Comparison of ENCODE assay signal across 9 mouse cellular contexts in genomic region chr5:143311886-143312285, GRCm38 (mm10). TPM values are rescaled to one million over a fixed set of nuclear protein-coding genes. Genes with fewer than 3 reads are reported as not detected.
DNase-seq lines count a peak whose midpoint lies in the region; ATAC-seq and TF ChIP-seq lines count a peak whose summit lies in the region.
"Had no signal": no experiment of that assay in that cellular context is flagged by ENCODE, and none has a peak within 500 bp of the region (broad histone marks: within the 10 kb centered on the region; RNA-seq: fewer than 3 reads in every experiment).

No protein-coding gene starts in this region.

- H3K4me3 ChIP-seq in ES-E14 (ENCODE audit: insufficient read depth in 1 of 2, low read depth in 1 of 2, low read length in 2 of 2, poor library complexity in 1 of 2, severe bottlenecking in 1 of 2): no peak overlapping the region
- H3K4me3 ChIP-seq: megakaryocyte, embryonic 14.5 days had no signal

- ATAC-seq in cerebellum, adult (ENCODE audit: insufficient number of reproducible peaks, low FRiP score, low TSS enrichment): no peak

- peaks cover 0 to 8% of the 10 kb centered on the region in 2 experiments; a peak in 2 of 4 replicates for H3K4me1 ChIP-seq in ES-E14 (ENCODE audit: control insufficient read depth in 2 of 2, insufficient read depth in 2 of 2, low read length in 2 of 2, poor library complexity in 1 of 2)

- H3K36me3 ChIP-seq in ES-E14 (ENCODE audit: control insufficient read depth, insufficient read depth, low read length, poor library complexity, severe bottlenecking): peaks cover 40% of the 10 kb centered on the region

- H3K9me3 ChIP-seq in ES-E14 (ENCODE audit: control insufficient read depth, insufficient read depth, low read depth, low read length): no peaks in the 10 kb centered on the region
- H3K9me3 ChIP-seq: megakaryocyte, embryonic 14.5 days had no signal

- no peak overlapping the region for H3K27ac ChIP-seq in ES-E14 (ENCODE audit: insufficient read depth, low read depth, low read length, poor library complexity, severe bottlenecking)

- peak; percentile 77 for DNase-seq in cerebellum, adult 11 months
- peak; percentile 95 for DNase-seq in ES-E14 (ENCODE audit: low read depth, low spot score)
- peak; percentile 82 to 86 for DNase-seq in cerebellum, adult 18-20 months
- DNase-seq in frontal cortex, postnatal 36 days (ENCODE audit: low spot score in 2 of 2): peak; percentile 79 to 82
- DNase-seq in layer of hippocampus, adult 18-20 months (ENCODE audit: low spot score in 2 of 2): peak; percentile 59 to 85
- peak; percentile 87 for DNase-seq in lung, postnatal 10 days
- peak; percentile 86 for DNase-seq in right cerebral cortex, postnatal 4 days

- in situ Hi-C loops in ES-E14 (cut with MboI; ENCODE audit: low sequenced_read_pairs in 2 of 2, unreplicated experiment in 2 of 2): no loop called here

- no peak overlapping the region for H3K9ac ChIP-seq in ES-E14 (ENCODE audit: insufficient read depth, low read depth, low read length, poor library complexity, severe bottlenecking)

TF ChIP-seq in ES-E14, 5 proteins besides CTCF, POLR2A, EP300 and RAD21:
- TF ChIP-seq HCFC1 (IDR thresholded peaks at IDR 0.05; ENCODE audit: borderline replicate concordance, insufficient read depth, low read length) (no peak), MAFK (IDR thresholded peaks at IDR 0.05; ENCODE audit: insufficient read depth, low read depth, low read length) (no peak), CHD2 (IDR thresholded peaks at IDR 0.05; ENCODE audit: low read depth, low read length) (no peak), ZC3H11A (IDR thresholded peaks at IDR 0.05; ENCODE audit: borderline replicate concordance, low read depth, low read length) (no peak), ZNF384 (IDR thresholded peaks at IDR 0.05; ENCODE audit: low read depth, low read length) (no peak)

RNA-seq across cellular contexts. Expression of gene E130309D02Rik, which starts 3.3 kb away (rescaled TPM):
- total RNA-seq in ES-E14 (2012; rRNA removed): 17.9 and 20.2 TPM in 2 replicates
- total RNA-seq in layer of hippocampus, adult 18-20 months (2021): 10 to 100 TPM; 26.3 to 26.5 TPM

RNA-seq across cellular contexts. Expression of gene Zdhhc4, which starts 17.2 kb away (rescaled TPM):
- total RNA-seq in ES-E14 (2012; rRNA removed): 27.7 and 29.3 TPM in 2 replicates
- total RNA-seq in layer of hippocampus, adult 18-20 months (2021): 10 to 100 TPM; 46.2 to 51.5 TPM

RNA-seq across cellular contexts. Expression of gene Zfp853, which starts 18.5 kb away (rescaled TPM):
- 0.67 and 0.69 TPM in 2 replicates for total RNA-seq in ES-E14 (2012; rRNA removed)
- total RNA-seq in layer of hippocampus, adult 18-20 months (2021): 1 to 10 TPM; 4.1 to 4.2 TPM

RNA-seq across cellular contexts. Expression of gene Zfp316, which starts 42.1 kb away (rescaled TPM):
- 1.6 and 2.7 TPM in 2 replicates for total RNA-seq in ES-E14 (2012; rRNA removed)
- total RNA-seq in layer of hippocampus, adult 18-20 months (2021): 10 to 100 TPM; 23.7 to 24.7 TPM

RNA-seq across cellular contexts. Expression of gene Grid2ip, which starts 45.3 kb away (rescaled TPM):
- 0.16 and 0.58 TPM in 2 replicates for total RNA-seq in ES-E14 (2012; rRNA removed)
- 1 to 10 TPM; 1.5 to 2.0 TPM for total RNA-seq in layer of hippocampus, adult 18-20 months (2021)
